Mouse (Mus musculus) spleen, adult 2 months (tissue): Measurements from ENCODE around the gene Spcs3.

Experiments
- CTCF ChIP-seq: fragments of 200-500 bp; IDR thresholded peaks from 2 replicates; pipeline ENCODE4 v1.5.1; 2011; ENCODE audit warnings: mild to moderate bottlenecking, inconsistent platforms; ENCODE audit not compliant: insufficient read depth, insufficient read length, insufficient replicate concordance; ENCODE audit errors: extremely low read depth
- POLR2A ChIP-seq: fragments of 200-500 bp; IDR thresholded peaks from 2 replicates; pipeline ENCODE4 v1.6.1; 2011; ENCODE audit warnings: low read depth, low read length, inconsistent platforms

DNA sequence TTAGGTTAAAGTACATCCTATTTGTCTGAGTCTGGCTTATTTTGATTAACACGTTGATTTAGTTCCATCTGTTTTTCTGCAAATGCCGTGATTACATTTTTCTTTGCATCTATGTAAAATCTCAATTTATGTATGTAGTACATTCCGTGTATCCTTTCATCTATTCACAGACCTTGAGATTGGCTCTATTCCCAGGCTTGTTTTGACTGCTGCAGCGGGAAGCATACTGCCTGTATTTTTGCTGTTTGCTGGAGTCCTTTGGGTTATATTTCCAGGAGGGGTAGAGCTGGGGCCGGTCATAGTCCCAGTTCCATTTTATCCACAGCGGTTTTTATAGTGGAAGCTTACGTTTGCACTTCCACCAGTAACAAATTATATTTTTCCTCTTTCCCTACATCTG lies 26.7 kb downstream of the Spcs3 start:
- TF ChIP-seq CTCF (no peak), POLR2A (no peak)
